Mouse (Mus musculus) stomach, embryonic 14.5 days (tissue): ENCODE results near the gene Mars. TPM values are rescaled to one million over a fixed set of nuclear protein-coding genes. Genes with fewer than 3 reads are reported as not detected.

ENCODE experiments used
- ATAC-seq: fragments of 200-750 bp; cut with Nextera tagmentation; 2 replicates; pipeline ENCODE4 v1.8.0; 2017; ENCODE audit warnings: low read depth, moderate TSS enrichment; ENCODE audit not compliant: insufficient number of reproducible peaks, insufficient read depth, low FRiP score
- H3K27ac ChIP-seq: fragments of 300-500 bp; sonication (generic); 2 replicates; pipeline ENCODE4 v1.5.1; 2014; ENCODE audit warnings: mild to moderate bottlenecking, low read length, moderate library complexity, mixed read lengths
- H3K27me3 ChIP-seq: fragments of 300-500 bp; sonication (generic); 2 replicates; pipeline ENCODE4 v1.6.1; 2014; ENCODE audit warnings: low read length, control low read depth, mixed read lengths; ENCODE audit not compliant: control insufficient read depth, insufficient read depth
- H3K36me3 ChIP-seq: fragments of 300-500 bp; sonication (generic); 2 replicates; pipeline ENCODE4 v1.6.1; 2014; ENCODE audit warnings: mild to moderate bottlenecking, control low read depth, low read length, moderate library complexity, mixed read lengths; ENCODE audit not compliant: control insufficient read depth, insufficient read depth
- H3K4me1 ChIP-seq: fragments of 300-500 bp; sonication (generic); 2 replicates; pipeline ENCODE4 v1.6.1; 2014; ENCODE audit warnings: low read length, control low read depth, mixed read lengths; ENCODE audit not compliant: control insufficient read depth, insufficient read depth
- H3K4me2 ChIP-seq: fragments of 300-500 bp; sonication (generic); replicated peaks from 2 replicates; pipeline ENCODE4 v1.6.1; 2014; ENCODE audit warnings: low read depth, low read length, control low read depth
- H3K4me3 ChIP-seq: fragments of 300-500 bp; sonication (generic); 2 replicates; pipeline ENCODE4 v1.5.1; 2014; ENCODE audit warnings: low read depth, low read length, control low read depth
- H3K9ac ChIP-seq: fragments of 300-500 bp; sonication (generic); replicated peaks from 2 replicates; pipeline ENCODE4 v1.6.1; 2014; ENCODE audit warnings: low read depth, mild to moderate bottlenecking, control low read depth, low read length, moderate library complexity, mixed read lengths
- H3K9me3 ChIP-seq: fragments of 300-500 bp; sonication (generic); 2 replicates; pipeline ENCODE4 v1.6.1; 2016; ENCODE audit warnings: low read depth, low read length, control low read depth; ENCODE audit not compliant: control insufficient read depth
- WGBS: fragments of 180-500 bp; shearing (Covaris S2); extraction: QIAGEN DNeasy Blood & Tissue Kit; methylation state at CpG from one replicate; pipeline ENCODE4 v1.1.7; 2014; 5-methylcytosine and 5-hydroxymethylcytosine counted together
- polyA plus RNA-seq: library from polyadenylated mRNA; unstranded; fragments of >200 nt; fragmentation: Nextera tagmentation; extraction: Ambion mirVana; gene quantifications from 2 replicates; pipeline ENCODE4 v1.2.1, GENCODE M21; 2014

Gene Mars
- polyA plus RNA-seq, 1 experiment from 2014 or later: 107 TPM

DNA sequence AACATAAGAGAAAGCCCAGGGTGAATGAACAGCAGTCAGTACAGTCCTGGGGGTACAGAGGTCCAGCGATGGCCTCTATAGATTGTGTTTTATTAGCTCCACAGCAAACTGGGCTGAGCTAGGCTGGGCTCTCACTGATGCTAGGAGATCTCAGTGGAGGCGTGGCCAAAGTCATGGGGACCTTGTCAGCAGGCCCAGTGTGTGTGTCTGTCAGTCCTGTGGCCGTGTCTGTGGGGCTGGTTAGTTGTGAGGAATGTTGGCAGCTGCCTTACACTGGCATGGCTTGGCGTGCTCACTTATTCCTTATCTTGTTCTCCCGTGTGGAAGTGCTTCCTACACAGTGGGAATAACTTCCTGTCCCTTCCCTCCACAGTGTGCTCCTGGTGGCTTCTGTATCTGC, 43.2 kb downstream of the Mars start:
- WGBS: 81% methylated on average over 5 of the region's 5 CpGs
- Histone ChIP-seq H3K4me1 (peaks cover 14% of the 10 kb centered on the region), H3K36me3 (peaks cover 30% of the 10 kb centered on the region), H3K4me2 (no peak overlapping the region), H3K4me3 (no peak overlapping the region), H3K27ac (no peak overlapping the region), H3K27me3 (no peaks in the 10 kb centered on the region), H3K9ac (no peak overlapping the region), H3K9me3 (no peaks in the 10 kb centered on the region)
- no peak for ATAC-seq

DNA sequence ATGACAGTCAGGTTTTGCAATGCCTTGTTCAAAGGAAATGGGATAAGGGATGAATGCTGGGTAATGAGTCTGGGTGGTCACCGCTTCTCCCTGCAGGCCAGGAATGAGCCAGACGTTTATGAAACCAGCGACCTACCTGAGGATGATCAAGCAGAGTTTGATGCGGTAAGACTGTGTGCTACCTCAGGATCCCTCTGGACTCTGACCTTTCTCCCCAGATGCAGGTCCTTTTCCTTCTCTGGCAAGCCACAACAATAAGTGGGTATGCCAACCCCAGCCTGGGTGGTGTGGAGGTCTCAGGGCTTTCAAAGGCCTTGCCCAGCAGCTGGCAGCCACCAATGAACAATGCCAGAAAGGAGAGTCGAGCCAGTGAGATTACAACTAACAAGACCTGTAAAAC, 44.3 kb downstream of the Mars start:
- Histone ChIP-seq H3K27me3 (no peaks in the 10 kb centered on the region), H3K4me2 (peak overlapping the region; percentile 94), H3K27ac (no peak overlapping the region), H3K4me3 (peak overlapping the region; percentile 99), H3K4me1 (peaks cover 18% of the 10 kb centered on the region), H3K9me3 (no peaks in the 10 kb centered on the region), H3K9ac (peak overlapping the region; percentile 98; the same call in 1 of the 2 replicates), H3K36me3 (peaks cover 30% of the 10 kb centered on the region)
- ATAC-seq: no peak
- 73% methylated on average over 5 of the region's 5 CpGs for WGBS

DNA sequence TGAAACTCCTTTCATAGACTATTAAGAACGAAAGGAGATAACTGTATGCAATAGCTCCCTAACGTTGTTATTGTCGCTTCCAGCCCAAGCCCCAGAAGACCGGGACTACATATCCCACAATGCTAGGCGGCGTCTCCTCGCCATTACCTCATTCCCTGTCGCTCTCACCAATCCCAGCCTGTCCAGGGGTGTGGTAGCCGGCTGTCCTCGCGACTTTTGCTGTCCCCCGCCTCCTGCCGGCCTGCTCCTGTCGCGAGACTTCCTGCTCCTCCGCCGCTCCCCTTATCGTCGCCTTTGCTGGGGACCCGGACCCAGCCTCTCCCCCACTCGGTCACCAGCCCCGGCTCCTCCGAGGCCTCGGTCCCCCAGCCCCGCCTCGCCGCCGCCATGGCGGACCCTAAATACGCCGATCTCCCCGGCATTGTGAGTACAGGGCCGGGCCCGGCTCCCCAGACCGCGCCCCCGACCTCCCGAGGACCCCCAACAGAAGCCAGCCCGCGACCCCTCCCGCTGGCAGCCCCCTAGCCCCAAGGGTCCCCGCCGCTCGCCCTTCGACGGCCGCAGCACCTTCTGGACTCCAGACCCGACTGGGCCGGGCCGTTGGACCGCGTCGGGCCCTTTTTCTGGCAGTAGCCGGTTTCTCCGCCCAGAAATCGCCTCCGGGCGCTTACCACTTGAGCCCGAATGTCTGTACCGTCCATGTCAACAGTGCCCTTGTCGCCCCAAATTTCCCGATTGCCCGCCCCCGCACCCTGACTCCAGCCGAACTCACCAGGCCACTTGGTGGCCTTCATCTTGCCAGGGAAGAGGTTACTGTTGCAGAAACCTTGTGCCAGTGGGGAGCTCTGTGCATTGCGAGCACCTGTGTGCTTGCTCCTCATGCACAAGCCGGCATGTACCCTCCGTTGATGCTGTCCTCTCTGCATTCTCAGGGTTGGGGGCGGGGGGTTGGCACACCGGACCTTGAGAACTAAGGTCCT, 45.2 kb downstream of the Mars start, which contains the start of gene Dctn2:
Gene Dctn2, plus strand, starts transcription at position 257 of the 980 bp plus-strand sequence.
- 0 out of 2 replicates have a peak, but pooled peaks cover 3% of the 10 kb centered on the region for H3K27me3 ChIP-seq
- ATAC-seq: peak; percentile 98
- peaks cover 18% of the 10 kb centered on the region for H3K4me1 ChIP-seq
- peak within 1 kb of the TSS; percentile 98 for H3K9ac ChIP-seq
- peak within 1 kb of the TSS; percentile 99 for H3K4me3 ChIP-seq
- peak within 1 kb of the TSS; percentile 94 for H3K4me2 ChIP-seq
- H3K27ac ChIP-seq: peak within 1 kb of the TSS; percentile 74
- peaks cover 28% of the 10 kb centered on the region for H3K36me3 ChIP-seq
- no peaks in the 10 kb centered on the region for H3K9me3 ChIP-seq
- 1% methylated on average over 70 of the region's 70 CpGs for WGBS

DNA sequence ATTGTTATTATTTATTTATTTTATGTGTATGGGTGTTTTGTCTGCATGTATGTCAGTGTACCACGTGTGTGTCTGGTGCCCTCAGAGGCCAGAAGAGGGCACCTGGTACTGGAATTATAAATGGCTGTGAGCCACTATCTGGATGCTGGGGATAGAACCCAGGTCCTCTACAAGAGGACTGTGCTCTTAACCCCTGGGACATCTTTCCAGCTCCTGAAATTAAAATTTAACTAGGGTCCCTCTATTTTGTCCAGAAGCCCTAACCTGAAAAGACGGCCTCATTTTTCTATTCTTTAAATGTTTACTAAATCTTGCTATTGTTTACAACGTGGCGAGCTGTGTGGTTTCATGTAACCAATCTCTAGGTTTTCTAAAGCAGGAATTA, 45.9 kb downstream of the Mars start:
- Histone ChIP-seq H3K4me2 (peak overlapping the region; percentile 31), H3K36me3 (peaks cover 21% of the 10 kb centered on the region), H3K9me3 (no peaks in the 10 kb centered on the region), H3K4me1 (peaks cover 18% of the 10 kb centered on the region), H3K4me3 (peak overlapping the region; percentile 99), H3K9ac (no peak overlapping the region), H3K27me3 (0 out of 2 replicates have a peak, but pooled peaks cover 3% of the 10 kb centered on the region), H3K27ac (no peak overlapping the region)
- ATAC-seq: no peak
- 25% methylated on average over 4 of the region's 4 CpGs for WGBS

DNA sequence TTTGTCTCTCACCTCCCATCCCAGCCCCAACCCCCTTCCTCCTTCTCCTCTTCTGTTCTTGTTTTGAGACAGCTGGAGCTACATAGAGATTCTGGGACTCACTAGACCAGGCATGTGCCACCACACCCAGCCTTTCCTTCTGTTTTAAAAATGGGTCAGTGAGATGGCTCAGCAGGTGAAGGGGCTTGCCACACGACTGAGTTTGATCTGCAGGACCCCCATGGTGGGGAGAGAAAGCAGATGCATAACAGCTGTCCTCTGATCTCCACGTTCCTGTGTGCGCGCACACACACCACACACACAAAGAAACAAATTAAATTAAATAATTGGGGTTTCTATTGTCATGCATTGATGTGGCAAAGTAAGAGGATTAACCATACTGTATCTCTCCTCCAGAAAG, 46.6 kb downstream of the Mars start:
- Histone ChIP-seq H3K27ac (no peak overlapping the region), H3K4me3 (no peak overlapping the region), H3K36me3 (peaks cover 16% of the 10 kb centered on the region), H3K27me3 (0 out of 2 replicates have a peak, but pooled peaks cover 3% of the 10 kb centered on the region), H3K9me3 (no peaks in the 10 kb centered on the region), H3K4me2 (no peak overlapping the region), H3K4me1 (peaks cover 18% of the 10 kb centered on the region), H3K9ac (no peak overlapping the region)
- 74% methylated on average over 4 of the region's 4 CpGs for WGBS
- ATAC-seq: no peak

DNA sequence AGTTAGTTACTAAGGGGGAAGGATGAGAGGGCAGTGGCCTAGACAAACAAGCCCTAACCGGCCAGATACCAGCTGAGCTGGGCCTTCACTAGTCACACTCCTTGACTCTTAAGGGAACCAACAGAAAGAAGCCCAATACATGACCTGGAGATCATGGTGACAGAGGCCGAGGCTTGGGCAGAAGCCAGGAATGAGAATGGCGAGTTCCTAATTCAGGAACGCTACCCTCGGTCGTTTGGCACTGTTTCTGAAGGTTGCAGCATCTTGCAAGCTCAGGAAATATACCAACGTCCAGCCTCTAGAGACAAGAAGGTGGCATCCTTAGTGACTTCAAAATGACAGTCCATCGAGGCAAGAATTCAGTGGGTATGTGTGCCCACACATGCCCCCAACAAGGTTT, 47.2 kb downstream of the Mars start:
- 81% methylated on average over 8 of the region's 8 CpGs for WGBS
- Histone ChIP-seq H3K36me3 (peaks cover 13% of the 10 kb centered on the region), H3K27ac (no peak overlapping the region), H3K4me2 (no peak overlapping the region), H3K9ac (no peak overlapping the region), H3K4me1 (peaks cover 18% of the 10 kb centered on the region), H3K9me3 (no peaks in the 10 kb centered on the region), H3K4me3 (no peak overlapping the region), H3K27me3 (0 out of 2 replicates have a peak, but pooled peaks cover 3% of the 10 kb centered on the region)
- ATAC-seq: no peak

DNA sequence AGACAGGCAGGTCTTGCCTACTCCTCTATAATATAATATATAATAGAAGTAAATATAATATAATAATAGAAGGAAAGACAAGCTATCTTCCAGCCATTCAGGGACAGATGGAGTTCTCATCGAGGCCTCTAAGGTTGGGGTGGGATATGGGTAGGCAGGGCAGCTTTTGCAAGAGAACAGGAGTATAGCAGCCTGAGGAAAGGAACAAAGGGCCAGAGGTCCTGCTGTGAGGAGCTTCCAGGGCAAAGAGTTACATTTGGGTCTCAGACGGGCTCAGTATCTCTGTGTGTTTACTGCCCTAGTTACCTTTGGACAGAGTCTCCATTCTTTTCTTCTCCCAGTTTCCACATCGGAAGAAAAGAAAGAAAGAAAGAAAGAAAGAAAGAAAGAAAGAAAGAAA, 48.0 kb downstream of the Mars start:
- Histone ChIP-seq H3K27me3 (0 out of 2 replicates have a peak, but pooled peaks cover 3% of the 10 kb centered on the region), H3K27ac (no peak overlapping the region), H3K4me2 (no peak overlapping the region; the same call in 1 of the 2 replicates), H3K36me3 (peaks cover 6% of the 10 kb centered on the region), H3K4me1 (peaks cover 17% of the 10 kb centered on the region), H3K4me3 (no peak overlapping the region), H3K9ac (no peak overlapping the region), H3K9me3 (no peaks in the 10 kb centered on the region)
- ATAC-seq: no peak
- WGBS: 71% methylated on average over 3 of the region's 3 CpGs

DNA sequence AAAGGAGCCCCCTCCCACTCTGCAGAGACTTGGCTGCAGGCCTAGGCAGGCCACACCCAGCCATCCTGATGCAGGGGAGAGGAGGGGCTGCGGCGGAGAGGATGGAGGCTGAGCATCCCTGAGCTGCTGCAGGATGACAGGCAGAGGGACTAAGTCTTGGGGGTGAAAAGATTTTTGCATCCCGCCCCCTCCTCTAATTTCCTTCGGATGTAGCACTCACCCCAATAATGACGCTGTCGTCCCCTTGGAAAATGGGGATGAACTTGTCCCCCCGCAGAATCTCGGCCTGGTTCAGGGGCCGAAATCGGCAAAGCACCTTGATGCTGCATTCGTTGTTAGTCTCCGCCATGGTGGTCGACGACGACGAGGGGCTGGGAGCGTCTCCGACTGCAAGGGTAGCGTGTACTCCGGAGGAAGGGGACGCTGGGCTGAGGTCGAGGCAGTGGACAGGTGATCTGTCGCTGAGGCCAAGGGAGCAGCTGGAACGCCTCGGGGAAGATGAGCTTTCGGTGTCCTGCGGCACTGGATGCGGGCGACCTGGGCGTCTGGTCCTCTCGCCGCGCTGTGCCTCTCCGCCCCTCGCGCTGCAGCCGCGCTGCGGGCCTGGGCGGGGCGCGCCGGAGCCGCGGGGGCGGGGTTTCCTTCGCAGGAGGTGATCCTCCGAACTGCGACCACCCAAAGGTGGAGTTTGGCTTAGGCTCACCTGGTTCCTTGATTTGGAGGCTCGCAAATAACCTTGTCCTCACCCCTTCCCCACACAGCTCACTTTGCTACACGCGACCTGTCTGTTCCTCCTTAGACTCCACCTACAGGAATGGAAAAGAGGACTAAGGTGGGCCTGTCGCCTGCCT, 48.8 kb downstream of the Mars start, which contains the start of gene Kif5a:
Gene Kif5a, minus strand, starts transcription at position 801 of the 851 bp plus-strand sequence.
- H3K27me3 ChIP-seq: 0 out of 2 replicates have a peak, but pooled peaks cover 3% of the 10 kb centered on the region
- peak within 1 kb of the TSS; percentile 89 for H3K4me2 ChIP-seq
- H3K9me3 ChIP-seq: no peaks in the 10 kb centered on the region
- ATAC-seq: no peak
- H3K9ac ChIP-seq: peak within 1 kb of the TSS; percentile 28; the same call in 1 of the 2 replicates
- H3K27ac ChIP-seq: no peak within 1 kb of the TSS
- WGBS: 1% methylated on average over 42 of the region's 53 CpGs
- peaks cover 10% of the 10 kb centered on the region for H3K4me1 ChIP-seq
- H3K4me3 ChIP-seq: peak within 1 kb of the TSS; percentile 38
- no peaks in the 10 kb centered on the region; the same call in 1 of the 2 replicates for H3K36me3 ChIP-seq
